Mouse (Mus musculus) left cerebral cortex, adult 11 months (tissue): ENCODE data around the gene Tmem11.
"Not testable (repeated sequence)": the region's sequence is repeated elsewhere in the genome, so short reads cannot be mapped to it uniquely, and the experiment has no call there.

Experiments
- DNase-seq: peaks from one replicate; pipeline ENCODE4 v3.0.0; 2022; ENCODE audit warnings: low spot score

Gene Tmem11

GRCm38 (mm10) chr11:60886986-60887385 lies 7.9 kb upstream of the Tmem11 start:
- not testable (repeated sequence) for DNase-seq

- DNase-seq = no peak
These were observed 3.3 kb upstream of the Tmem11 start for GRCm38 (mm10) chr11:60882386-60882785.

GRCm38 (mm10) chr11:60880559-60880958 lies 1.5 kb upstream of the Tmem11 start:
- DNase-seq = no peak

GRCm38 (mm10) chr11:60879423-60879822 lies 351 bp upstream of the Tmem11 start:
- peak; percentile 34 for DNase-seq

GRCm38 (mm10) chr11:60878056-60878612 lies 938 bp downstream of the Tmem11 start:
- peak; percentile 19 for DNase-seq

- DNase-seq = no peak
These were observed 6.0 kb downstream of the Tmem11 start for GRCm38 (mm10) chr11:60873101-60873500.

GRCm38 (mm10) chr11:60871409-60871808 lies 7.7 kb downstream of the Tmem11 start:
- no peak for DNase-seq

GRCm38 (mm10) chr11:60869471-60869870 lies 9.6 kb downstream of the Tmem11 start:
- not testable (repeated sequence) for DNase-seq

- no peak for DNase-seq
These were observed 11.2 kb downstream of the Tmem11 start for GRCm38 (mm10) chr11:60867904-60868303.

GRCm38 (mm10) chr11:60867456-60867855 lies 11.6 kb downstream of the Tmem11 start:
- no peak for DNase-seq

- no peak for DNase-seq
These were observed 13.1 kb downstream of the Tmem11 start for GRCm38 (mm10) chr11:60866021-60866420.

GRCm38 (mm10) chr11:60864916-60865315 lies 14.2 kb downstream of the Tmem11 start:
- DNase-seq = no peak

GRCm38 (mm10) chr11:60864166-60864565 lies 14.9 kb downstream of the Tmem11 start:
- DNase-seq = no peak

- no peak for DNase-seq
These were observed 15.9 kb downstream of the Tmem11 start for GRCm38 (mm10) chr11:60863196-60863595.

GRCm38 (mm10) chr11:60861993-60862392 lies 17.1 kb downstream of the Tmem11 start:
- no peak for DNase-seq

- no peak for DNase-seq
These were observed 22.5 kb downstream of the Tmem11 start for GRCm38 (mm10) chr11:60856587-60856986.

- DNase-seq = no peak
These were observed 33.7 kb downstream of the Tmem11 start for GRCm38 (mm10) chr11:60845415-60845814.

GRCm38 (mm10) chr11:60843412-60843811 lies 35.7 kb downstream of the Tmem11 start:
- no peak for DNase-seq

- no peak for DNase-seq
These were observed 37.4 kb downstream of the Tmem11 start for GRCm38 (mm10) chr11:60841467-60842200.

GRCm38 (mm10) chr11:60837644-60838406 lies 41.2 kb downstream of the Tmem11 start:
- no peak for DNase-seq

GRCm38 (mm10) chr11:60836897-60837296 lies 42.2 kb downstream of the Tmem11 start:
- DNase-seq = no peak

GRCm38 (mm10) chr11:60830433-60831052 lies 48.5 kb downstream of the Tmem11 start, which contains the start of gene Dhrs7b:
TSS of gene Dhrs7b (plus strand) at chr11:60830631.
- DNase-seq = peak; percentile 89
